Mouse (Mus musculus): Measurements from ENCODE around the gene Ccdc85c. TPM values are rescaled to one million over a fixed set of nuclear protein-coding genes. Genes with fewer than 3 reads are reported as not detected.

Ccdc85c gene
- polyA plus RNA-seq, 1 experiment from 2014 or later, result 14.5 TPM

- Histone ChIP-seq H3K9me3 (no peaks in the 10 kb centered on the region), H3K4me1 (peaks cover 13% of the 10 kb centered on the region), H3K27ac (no peak overlapping the region), H3K36me3 (no peaks in the 10 kb centered on the region), H3K9ac (0 out of 2 replicates have a peak overlapping the region, but pooled peaks have one; percentile 38), H3K4me3 (no peak overlapping the region), H3K4me2 (replicated peaks) (peak overlapping the region; percentile 54), H3K27me3 (replicated peaks) (0 out of 2 replicates have a peak, but pooled peaks cover 3% of the 10 kb centered on the region)
- WGBS, result 4% methylated on average over 9 of the region's 9 CpGs
- peak; percentile 89 for ATAC-seq (ENCODE audit: low FRiP score, low read depth)
Observed at GRCm38 (mm10) chr12:108292419-108292818, 17.2 kb upstream of the Ccdc85c start.

DNA sequence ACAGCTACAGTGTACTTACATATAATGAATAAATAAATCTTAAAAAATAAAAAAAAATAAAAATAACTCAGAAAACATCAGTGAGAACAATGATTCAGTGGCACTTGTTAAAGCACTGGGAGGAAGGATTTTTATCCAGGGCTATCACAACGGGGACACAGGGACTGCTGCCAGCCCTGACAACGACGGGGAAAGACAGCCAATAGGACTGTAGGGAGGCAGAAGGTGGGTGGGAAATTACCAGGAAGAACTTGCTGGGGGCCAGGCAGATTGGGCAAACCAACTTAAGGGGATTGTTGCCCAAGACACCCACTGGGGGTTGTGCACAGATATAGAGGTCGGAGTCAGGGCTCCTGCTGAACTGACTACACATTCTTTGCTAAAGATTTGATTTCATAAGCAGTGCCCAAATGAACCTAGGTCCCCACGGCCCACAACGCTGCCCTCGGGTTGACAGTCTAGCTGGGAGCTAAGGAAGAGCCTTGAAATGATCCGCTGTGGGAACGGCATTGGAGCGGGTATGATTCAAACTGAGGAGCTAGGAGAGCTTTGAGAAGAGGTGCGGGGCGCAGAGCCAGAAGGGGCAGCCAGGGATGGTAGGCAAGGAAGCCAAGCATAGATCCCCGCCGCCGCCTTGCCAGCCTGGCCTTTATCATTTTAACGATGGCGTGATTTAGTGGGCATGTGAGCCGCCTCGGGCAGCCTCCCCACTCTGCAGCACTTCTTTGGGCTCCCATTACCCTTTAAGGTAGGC, 13.1 kb upstream of the Ccdc85c start:
- H3K36me3 ChIP-seq, result no peaks in the 10 kb centered on the region
- H3K4me1 ChIP-seq, result peaks cover 31% of the 10 kb centered on the region
- 75% methylated on average over 19 of the region's 19 CpGs for WGBS
- no peak overlapping the region; the same call in 1 of the 2 replicates for H3K4me2 ChIP-seq (replicated peaks)
- ATAC-seq (ENCODE audit: low FRiP score, low read depth), result no peak
- H3K9me3 ChIP-seq, result no peaks in the 10 kb centered on the region
- H3K27ac ChIP-seq, result no peak overlapping the region
- no peak overlapping the region for H3K4me3 ChIP-seq
- no peaks in the 10 kb centered on the region for H3K27me3 ChIP-seq (replicated peaks)
- no peak overlapping the region for H3K9ac ChIP-seq

DNA sequence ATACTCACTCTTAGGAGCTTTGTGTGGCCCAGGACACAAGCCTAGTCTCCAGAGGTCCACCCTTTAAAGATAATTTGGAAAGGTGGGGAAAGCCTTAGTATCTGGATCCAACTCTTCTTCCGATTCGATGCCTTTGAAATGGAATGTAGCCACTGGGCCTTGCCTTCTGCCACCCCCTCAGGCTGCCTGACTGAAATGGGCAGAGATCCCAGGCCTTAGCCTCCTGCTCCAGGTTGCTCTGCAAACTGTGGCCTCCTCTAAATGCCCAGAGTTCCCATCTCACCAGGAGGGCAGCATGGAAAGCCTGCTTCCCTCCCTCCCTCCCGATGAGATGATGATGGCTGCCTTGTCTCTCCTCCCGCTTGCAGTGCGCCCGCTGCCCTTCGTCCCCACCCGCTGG, 11.8 kb upstream of the Ccdc85c start:
- H3K27ac ChIP-seq, result no peak overlapping the region
- no peak overlapping the region for H3K4me2 ChIP-seq (replicated peaks)
- no peak for ATAC-seq (ENCODE audit: low FRiP score, low read depth)
- WGBS, result 95% methylated on average over 8 of the region's 8 CpGs
- no peaks in the 10 kb centered on the region for H3K36me3 ChIP-seq
- peaks cover 21% of the 10 kb centered on the region for H3K4me1 ChIP-seq
- no peak overlapping the region for H3K9ac ChIP-seq
- H3K27me3 ChIP-seq (replicated peaks), result no peaks in the 10 kb centered on the region
- no peak overlapping the region for H3K4me3 ChIP-seq
- no peaks in the 10 kb centered on the region for H3K9me3 ChIP-seq

DNA sequence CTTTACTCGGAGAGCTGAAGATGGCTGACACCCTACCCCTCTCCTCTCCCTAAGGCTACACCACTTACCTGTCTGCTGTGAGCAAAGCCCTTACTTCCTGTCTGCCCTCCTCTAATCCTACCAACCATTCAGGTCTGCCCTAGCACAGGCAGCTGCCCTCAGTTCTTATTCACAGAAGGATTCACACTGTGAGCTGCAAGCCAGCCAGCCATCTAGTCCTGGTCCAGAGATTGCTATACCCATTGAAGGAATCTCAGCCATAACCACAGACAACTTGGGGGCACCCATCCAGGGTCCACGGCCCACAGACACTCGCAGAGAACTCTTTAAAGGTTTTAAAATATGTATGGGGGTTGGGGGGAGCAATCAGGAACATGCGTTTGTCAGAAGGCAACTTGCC, 11.2 kb upstream of the Ccdc85c start:
- H3K27ac ChIP-seq, result no peak overlapping the region
- no peaks in the 10 kb centered on the region for H3K27me3 ChIP-seq (replicated peaks)
- no peak overlapping the region for H3K4me3 ChIP-seq
- 76% methylated on average over 4 of the region's 4 CpGs for WGBS
- H3K9ac ChIP-seq, result no peak overlapping the region
- ATAC-seq (ENCODE audit: low FRiP score, low read depth), result no peak
- H3K4me1 ChIP-seq, result peaks cover 18% of the 10 kb centered on the region
- no peaks in the 10 kb centered on the region for H3K9me3 ChIP-seq
- no peak overlapping the region for H3K4me2 ChIP-seq (replicated peaks)
- H3K36me3 ChIP-seq, result no peaks in the 10 kb centered on the region

DNA sequence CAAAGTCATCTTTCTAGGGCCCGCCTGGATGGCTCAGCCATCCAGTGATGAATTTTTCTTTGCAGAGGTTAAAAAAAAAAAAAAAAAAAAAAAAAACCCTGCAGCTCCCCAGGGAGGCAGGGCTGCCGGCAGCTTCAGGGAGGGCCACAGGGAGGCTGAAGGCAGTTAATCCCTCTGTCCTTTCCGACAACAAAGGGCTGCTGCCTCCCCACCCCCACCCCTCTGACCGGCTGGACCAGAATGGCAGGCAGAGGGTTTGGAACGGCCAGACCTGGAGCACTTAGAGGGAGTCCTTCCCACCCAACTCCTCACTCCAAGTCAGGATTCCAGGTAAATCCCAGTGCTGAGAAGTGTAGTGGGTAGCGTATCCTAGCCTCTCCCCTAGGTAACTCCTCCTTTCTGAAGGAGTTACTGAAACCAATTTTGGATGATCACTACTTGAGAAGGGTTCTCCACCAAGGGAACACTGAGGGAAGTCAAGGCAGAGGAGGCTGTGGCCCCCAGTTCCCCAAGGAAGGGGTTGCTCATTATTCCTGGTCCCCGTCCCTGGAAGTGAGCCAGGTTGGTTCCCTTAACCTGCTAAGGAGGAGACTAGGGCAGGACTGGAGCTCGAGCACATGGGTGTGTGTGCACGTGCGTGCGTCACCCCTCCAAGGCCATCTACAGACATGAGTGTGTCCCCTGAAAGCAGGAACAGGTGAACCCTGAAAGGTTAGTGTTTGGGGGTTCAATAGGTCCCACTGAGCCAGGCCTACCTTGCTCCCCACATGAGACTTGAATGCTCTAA, 10.2 kb upstream of the Ccdc85c start:
- H3K27me3 ChIP-seq (replicated peaks), result no peaks in the 10 kb centered on the region
- H3K27ac ChIP-seq, result peak overlapping the region; percentile 75; the same call in 1 of the 2 replicates
- peaks cover 18% of the 10 kb centered on the region for H3K4me1 ChIP-seq
- H3K4me2 ChIP-seq (replicated peaks), result peak overlapping the region; percentile 44
- H3K9me3 ChIP-seq, result no peaks in the 10 kb centered on the region
- H3K36me3 ChIP-seq, result no peaks in the 10 kb centered on the region
- peak; percentile 21; the same call in 1 of the 2 replicates for ATAC-seq (ENCODE audit: low FRiP score, low read depth)
- H3K9ac ChIP-seq, result no peak overlapping the region
- 35% methylated on average over 11 of the region's 11 CpGs for WGBS
- H3K4me3 ChIP-seq, result no peak overlapping the region

GRCm38 (mm10) chr12:108284455-108285224, 9.4 kb upstream of the Ccdc85c start:
- 38% methylated on average over 14 of the region's 14 CpGs for WGBS
- peaks cover 18% of the 10 kb centered on the region for H3K4me1 ChIP-seq
- peak overlapping the region; percentile 44 for H3K4me2 ChIP-seq (replicated peaks)
- H3K27ac ChIP-seq, result peak overlapping the region; percentile 50; the same call in 1 of the 2 replicates
- no peaks in the 10 kb centered on the region for H3K36me3 ChIP-seq
- 0 out of 2 replicates have a peak overlapping the region, but pooled peaks have one; percentile 26 for H3K9ac ChIP-seq
- no peak overlapping the region for H3K4me3 ChIP-seq
- no peaks in the 10 kb centered on the region for H3K9me3 ChIP-seq
- no peaks in the 10 kb centered on the region for H3K27me3 ChIP-seq (replicated peaks)
- peak; percentile 33; the same call in 1 of the 2 replicates for ATAC-seq (ENCODE audit: low FRiP score, low read depth)

- Histone ChIP-seq H3K36me3 (no peaks in the 10 kb centered on the region), H3K27ac (peak overlapping the region; percentile 69), H3K9me3 (no peaks in the 10 kb centered on the region), H3K27me3 (replicated peaks) (no peaks in the 10 kb centered on the region), H3K9ac (peak overlapping the region; percentile 78; the same call in 1 of the 2 replicates), H3K4me1 (peaks cover 43% of the 10 kb centered on the region), H3K4me3 (no peak overlapping the region), H3K4me2 (replicated peaks) (peak overlapping the region; percentile 98)
- WGBS, result 28% methylated on average over 15 of the region's 15 CpGs
- no peak for ATAC-seq (ENCODE audit: low FRiP score, low read depth)
Observed at GRCm38 (mm10) chr12:108278221-108278918, 3.1 kb upstream of the Ccdc85c start.

DNA sequence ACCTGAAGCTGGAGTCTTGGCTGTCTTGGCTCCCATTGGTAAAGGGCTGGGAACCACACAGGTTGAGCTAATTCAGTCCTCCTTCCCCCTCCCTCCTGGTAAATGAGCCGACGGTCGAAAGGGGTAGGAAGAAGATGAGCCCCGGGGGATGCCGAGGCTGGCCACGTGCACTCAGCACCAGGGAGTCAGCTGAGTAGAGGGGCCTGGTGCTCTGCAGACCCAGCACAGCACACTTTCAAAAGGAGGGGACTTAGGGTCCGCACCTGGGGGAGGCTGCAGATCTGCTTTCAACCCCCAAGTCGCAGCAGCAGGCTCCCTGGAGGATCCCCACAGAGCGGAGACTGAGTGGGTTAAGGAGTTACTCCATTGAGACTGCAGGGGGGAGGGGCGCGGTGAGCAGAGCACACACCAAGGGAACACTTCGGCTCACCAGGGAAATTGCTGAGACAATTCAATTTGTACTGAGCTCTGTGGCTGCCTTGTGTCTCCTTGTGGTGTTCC, 2.2 kb upstream of the Ccdc85c start:
- H3K9ac ChIP-seq, result peak overlapping the region; percentile 78
- no peaks in the 10 kb centered on the region for H3K36me3 ChIP-seq
- H3K9me3 ChIP-seq, result no peaks in the 10 kb centered on the region
- no peaks in the 10 kb centered on the region for H3K27me3 ChIP-seq (replicated peaks)
- H3K4me2 ChIP-seq (replicated peaks), result peak overlapping the region; percentile 98
- H3K27ac ChIP-seq, result peak overlapping the region; percentile 69
- 0 out of 2 replicates have a peak, but pooled peaks have one; percentile 2 for ATAC-seq (ENCODE audit: low FRiP score, low read depth)
- under 1% methylated on average over 12 of the region's 12 CpGs for WGBS
- H3K4me1 ChIP-seq, result peaks cover 53% of the 10 kb centered on the region
- peak overlapping the region; percentile 92 for H3K4me3 ChIP-seq

DNA sequence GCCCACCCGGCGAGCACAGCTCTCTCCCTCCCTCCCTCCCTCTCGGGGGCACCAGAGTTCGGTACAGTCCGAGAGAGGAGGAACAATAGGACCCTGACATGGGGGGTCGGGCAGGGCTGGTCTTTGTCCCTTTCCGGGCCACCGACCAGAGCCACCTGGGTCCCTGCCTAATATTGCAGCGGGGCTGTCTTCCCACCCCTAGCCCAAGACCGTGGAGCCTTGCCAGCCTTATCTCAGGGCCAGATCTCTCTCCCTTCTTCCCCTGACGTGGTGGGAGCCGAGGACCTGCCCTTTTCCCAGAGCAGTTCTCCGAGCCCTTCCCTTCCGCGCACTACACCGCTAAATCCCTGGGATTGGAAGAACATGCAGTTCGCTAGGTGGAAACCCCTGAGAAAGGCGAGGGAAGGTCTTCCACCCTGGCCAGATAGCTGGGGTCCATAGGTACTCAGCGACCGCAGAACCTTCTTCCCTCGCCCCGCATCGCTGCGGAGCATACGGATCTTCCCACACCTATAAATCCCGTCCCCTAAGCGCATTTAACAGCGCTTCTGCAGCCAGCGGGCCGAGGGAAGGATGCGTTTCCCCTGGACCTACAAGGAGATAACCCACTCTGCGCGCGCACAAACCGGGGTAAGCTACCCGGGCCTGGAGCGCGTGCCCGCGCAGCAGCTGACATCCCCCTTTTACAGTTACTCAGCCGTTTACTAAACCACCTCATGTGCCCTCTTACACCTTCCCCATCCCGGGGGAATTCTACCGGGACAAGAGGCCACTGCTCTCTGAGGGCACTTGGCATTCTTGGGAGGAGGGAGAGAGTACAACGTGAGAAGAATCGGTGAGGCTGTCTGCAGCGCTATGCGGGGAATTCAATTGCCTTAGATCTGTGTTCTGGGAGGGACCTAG, 946 bp upstream of the Ccdc85c start:
- under 1% methylated on average over 45 of the region's 47 CpGs for WGBS
- Histone ChIP-seq H3K4me1 (peaks cover 65% of the 10 kb centered on the region), H3K36me3 (no peaks in the 10 kb centered on the region), H3K4me3 (peak overlapping the region; percentile 92), H3K9me3 (no peaks in the 10 kb centered on the region), H3K27me3 (replicated peaks) (no peaks in the 10 kb centered on the region), H3K27ac (peak overlapping the region; percentile 97), H3K9ac (peak overlapping the region; percentile 78), H3K4me2 (replicated peaks) (peak overlapping the region; percentile 98)
- peak; percentile 1; the same call in 1 of the 2 replicates for ATAC-seq (ENCODE audit: low FRiP score, low read depth)

DNA sequence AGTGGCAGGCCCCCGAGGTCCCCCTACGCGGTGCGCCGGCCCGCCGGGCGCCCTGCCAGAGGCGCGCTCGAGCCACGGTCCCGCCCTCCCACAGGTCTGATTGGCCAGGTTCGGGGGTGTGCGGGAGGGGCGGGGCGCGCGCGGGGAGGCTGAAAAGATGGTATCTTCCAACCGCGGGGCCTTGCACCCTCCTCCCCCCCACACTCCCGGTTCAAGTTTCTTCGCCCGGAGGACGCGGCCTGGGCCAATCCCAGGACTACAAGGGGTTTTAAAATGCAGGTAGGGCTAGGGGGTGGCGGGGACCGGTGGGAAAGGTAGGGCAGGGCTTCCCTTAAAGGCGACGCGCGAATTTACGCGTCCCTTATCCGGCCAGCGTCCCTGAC, 274 bp upstream of the Ccdc85c start:
- peak; percentile 93 for ATAC-seq (ENCODE audit: low FRiP score, low read depth)
- WGBS, result under 1% methylated on average over 28 of the region's 37 CpGs
- Histone ChIP-seq H3K36me3 (no peaks in the 10 kb centered on the region), H3K4me3 (peak overlapping the region; percentile 92), H3K4me2 (replicated peaks) (peak overlapping the region; percentile 98), H3K9me3 (no peaks in the 10 kb centered on the region), H3K9ac (peak overlapping the region; percentile 92), H3K4me1 (peaks cover 72% of the 10 kb centered on the region), H3K27ac (peak overlapping the region; percentile 97), H3K27me3 (replicated peaks) (no peaks in the 10 kb centered on the region)

All from neural tube, embryonic 12.5 days (tissue).